ENCODE assay signal across 30 mouse cellular contexts in genomic region chr5:37087786-37088185, GRCm38 (mm10). TPM values are rescaled to one million over a fixed set of nuclear protein-coding genes. Genes with fewer than 3 reads are reported as not detected.
DNase-seq lines count a peak whose midpoint lies in the region; ATAC-seq and TF ChIP-seq lines count a peak whose summit lies in the region.
"Had no signal": no experiment of that assay in that cellular context is flagged by ENCODE, and none has a peak within 500 bp of the region (broad histone marks: within the 10 kb centered on the region; RNA-seq: fewer than 3 reads in every experiment).

No protein-coding gene starts in this region.

- TF ChIP-seq POLR2A in ES-Bruce4 (IDR thresholded peaks at IDR 0.05; ENCODE audit: insufficient read depth, low read length), result no peak

- H3K36me3 ChIP-seq in ES-Bruce4 (ENCODE audit: control insufficient read depth, insufficient read depth, low read length, poor library complexity, severe bottlenecking), result no peaks in the 10 kb centered on the region
- H3K36me3 ChIP-seq in intestine, embryonic 16.5 days (ENCODE audit: control insufficient read depth, insufficient read depth, low read length), result no peaks in the 10 kb centered on the region
- H3K36me3 ChIP-seq: embryonic facial prominence, embryonic 13.5 days; embryonic facial prominence, embryonic 15.5 days; forebrain, embryonic 10.5 days; forebrain, embryonic 12.5 days; G1E had no signal

- DNase-seq in A20 (ENCODE audit: low read depth, low spot score) (peak; percentile 49), R1 (ENCODE audit: low read depth, low spot score) (peak; percentile 66)
- DNase-seq in ovary, postnatal 36 days (ENCODE audit: low spot score), result no peak
- DNase-seq in adrenal gland, adult 18-20 months (ENCODE audit: low spot score in 2 of 2), result no peak
- DNase-seq in adrenal gland, postnatal 4 days (ENCODE audit: low spot score in 2 of 2), result no peak
- DNase-seq: adrenal gland, adult 2 months; adrenal gland, postnatal 10 days; adrenal gland, postnatal 25 days; cerebellum, adult 18-20 months; cerebellum, adult 8-10 months; cerebellum, adult 9-11 months; cerebellum, postnatal 14 days; cerebellum, postnatal 36 days; embryo, embryonic 11 days had no signal

- ATAC-seq in intestine, embryonic 16.5 days, result no peak
- ATAC-seq: activated CD4-positive, CD25-positive, alpha-beta regulatory T cell, adult 4 months; CD4-positive, CD25-positive, alpha-beta regulatory T cell, adult 4 months; forebrain, embryonic 14.5 days; forebrain, embryonic 16.5 days; Patski had no signal

- peak overlapping the region; percentile 72 for H3K27ac ChIP-seq in ES-Bruce4 (ENCODE audit: insufficient read depth, low read length)
- peak overlapping the region; percentile 31 for H3K27ac ChIP-seq in intestine, embryonic 16.5 days (ENCODE audit: low read length)
- H3K27ac ChIP-seq: embryonic facial prominence, embryonic 13.5 days; embryonic facial prominence, embryonic 15.5 days; forebrain, embryonic 10.5 days; forebrain, embryonic 12.5 days had no signal

- no peak overlapping the region for H3K9ac ChIP-seq in ES-Bruce4 (ENCODE audit: low read depth, poor library complexity, severe bottlenecking)
- H3K9ac ChIP-seq in intestine, embryonic 16.5 days (ENCODE audit: low read depth, low read length), result no peak overlapping the region
- H3K9ac ChIP-seq: embryonic facial prominence, embryonic 13.5 days; embryonic facial prominence, embryonic 15.5 days; forebrain, embryonic 12.5 days had no signal

- H3K9me3 ChIP-seq in ES-Bruce4 (replicated peaks; ENCODE audit: control insufficient read depth, insufficient read depth, low read length, poor library complexity, severe bottlenecking), result no peaks in the 10 kb centered on the region
- H3K9me3 ChIP-seq in intestine, embryonic 16.5 days (ENCODE audit: control insufficient read depth, low read length), result no peaks in the 10 kb centered on the region
- H3K9me3 ChIP-seq: embryonic facial prominence, embryonic 13.5 days; embryonic facial prominence, embryonic 15.5 days; forebrain, embryonic 10.5 days; forebrain, embryonic 12.5 days had no signal

- H3K27me3 ChIP-seq in ES-Bruce4 (ENCODE audit: control insufficient read depth, insufficient read depth, low read length, poor library complexity, severe bottlenecking), result no peaks in the 10 kb centered on the region
- H3K27me3 ChIP-seq in intestine, embryonic 16.5 days (replicated peaks; ENCODE audit: control insufficient read depth, insufficient read depth, low read length), result peaks cover 14% of the 10 kb centered on the region; the same call in 1 of the 2 replicates
- H3K27me3 ChIP-seq: CH12.LX had no signal

- WGBS in intestine, embryonic 16.5 days, result 42% methylated on average over 2 of the region's 2 CpGs

- no peak for TF ChIP-seq CTCF in ES-Bruce4 (IDR thresholded peaks at IDR 0.05; ENCODE audit: low read depth, low read length)

- no peak for TF ChIP-seq EP300 in ES-Bruce4 (IDR thresholded peaks at IDR 0.05; ENCODE audit: insufficient read depth, low read depth, low read length)

- no peak overlapping the region for H3K4me3 ChIP-seq in ES-Bruce4 (ENCODE audit: low read depth, low read length)
- no peak overlapping the region for H3K4me3 ChIP-seq in intestine, embryonic 16.5 days (ENCODE audit: low read length)
- H3K4me3 ChIP-seq: embryonic facial prominence, embryonic 13.5 days; embryonic facial prominence, embryonic 15.5 days; erythroblast, embryonic 14.5 days; forebrain, embryonic 10.5 days; forebrain, embryonic 12.5 days had no signal

- peaks cover 13% of the 10 kb centered on the region for H3K4me1 ChIP-seq in ES-Bruce4 (ENCODE audit: control insufficient read depth, insufficient read depth, low read length)
- H3K4me1 ChIP-seq in intestine, embryonic 16.5 days (ENCODE audit: control insufficient read depth, insufficient read depth, low read length), result peaks cover 13% of the 10 kb centered on the region

- H3K4me2 ChIP-seq in intestine, embryonic 16.5 days (ENCODE audit: low read depth, low read length), result no peak overlapping the region
- H3K4me2 ChIP-seq: embryonic facial prominence, embryonic 13.5 days; embryonic facial prominence, embryonic 15.5 days; forebrain, embryonic 12.5 days had no signal

RNA-seq across cellular contexts. Expression of gene Gm1043, which starts 2.6 kb away (rescaled TPM):
- not detected in 2 replicates for polyA plus RNA-seq in ES-Bruce4 (2011; ENCODE audit: insufficient read depth, insufficient read length, low read depth, missing spikeins)
- 0.04 and 0.06 TPM in 2 replicates for polyA plus RNA-seq in intestine, embryonic 16.5 days (2015; fragmentation: Nextera tagmentation; extraction: Ambion mirVana)
- under 1 TPM; 0.40 to 0.51 TPM for total RNA-seq in adrenal gland, adult 18-20 months (2021)
- 1 to 10 TPM in 1 of 2 experiments, under 1 TPM in 1; 0.62 to 1.1 TPM for total RNA-seq in adrenal gland, postnatal 4 days (2021)
- total RNA-seq: CH12.LX; common myeloid progenitor, adult 5-6 weeks had no signal
- polyA plus RNA-seq: embryonic facial prominence, embryonic 11.5 days; embryonic facial prominence, embryonic 13.5 days; erythroblast, embryonic 14.5 days; forebrain, embryonic 10.5 days; G1E; Patski had no signal

Comparison
In these comparisons a context has a peak if more than half of its experiments do, and no peak if none do; other contexts are left out.
1. DNase-seq: peak in A20 (single experiment) and R1 (single experiment); none in ovary, postnatal 36 days (single experiment), adrenal gland, adult 18-20 months (0 of 2) and adrenal gland, postnatal 4 days (0 of 2).